Mouse (Mus musculus): ENCODE data around the gene Armh3.

- no peak for TF ChIP-seq CTCF (IDR thresholded peaks at IDR 0.05; ENCODE audit: extremely low read depth, insufficient read depth, insufficient read length, insufficient replicate concordance)
- TF ChIP-seq POLR2A (IDR thresholded peaks at IDR 0.05; ENCODE audit: low read depth, low read length): peak; percentile 43
Observed at GRCm38 (mm10) chr19:46044993-46045695, 46.9 kb upstream of the Armh3 start, which contains the start of gene Ldb1.
